Mouse (Mus musculus): ENCODE data around the gene Tprn. TPM values are rescaled to one million over a fixed set of nuclear protein-coding genes. Genes with fewer than 3 reads are reported as not detected.

Gene Tprn
- total and polyA plus RNA-seq, 3 experiments = 10.0 to 14.6 (median 13.1) TPM

GRCm38 (mm10) chr2:25292856-25293255 is 30.4 kb downstream of the Tprn start:
- DNase-seq = peak; percentile 68

- DNase-seq = no peak
Observed at GRCm38 (mm10) chr2:25293706-25294105, 31.3 kb downstream of the Tprn start.

- DNase-seq = no peak
Observed at GRCm38 (mm10) chr2:25297093-25297492, 34.7 kb downstream of the Tprn start.

- no peak for DNase-seq
Observed at GRCm38 (mm10) chr2:25298046-25298445, 35.6 kb downstream of the Tprn start.

GRCm38 (mm10) chr2:25303452-25303851 is 41.0 kb downstream of the Tprn start:
- DNase-seq = no peak

- no peak for DNase-seq
Observed at GRCm38 (mm10) chr2:25303931-25304656, 41.7 kb downstream of the Tprn start.

GRCm38 (mm10) chr2:25304657-25305541 is 42.5 kb downstream of the Tprn start:
- peak; percentile 24 for DNase-seq

- no peak for DNase-seq
Observed at GRCm38 (mm10) chr2:25305587-25306359, 43.4 kb downstream of the Tprn start.

- DNase-seq = no peak
Observed at GRCm38 (mm10) chr2:25310180-25310579, 47.8 kb downstream of the Tprn start.

GRCm38 (mm10) chr2:25310969-25311368 is 48.6 kb downstream of the Tprn start:
- DNase-seq = no peak

GRCm38 (mm10) chr2:25311491-25311891 is 49.1 kb downstream of the Tprn start:
- DNase-seq = no peak

GRCm38 (mm10) chr2:25318119-25318966 is 55.9 kb downstream of the Tprn start:
- no peak for DNase-seq

- DNase-seq = peak; percentile 65
Observed at GRCm38 (mm10) chr2:25318971-25319773, 56.8 kb downstream of the Tprn start, which contains the start of gene Grin1. Gene Grin1 (minus strand): TSS chr2:25319187.

Other genes starting within 250 kb of the Tprn start
Only the 30 nearest of the 34 such genes appear.
- gene Entpd8, start 182.3 kb upstream of the Tprn start, total RNA-seq (2021) = under 1 TPM in 1 of 2 experiments, not detected in 1; 0.40 TPM
- gene Entpd8, start 182.3 kb upstream of the Tprn start, polyA plus RNA-seq (2012; rRNA removed) = 0.08 and 0.11 TPM in 2 replicates
- not detected for gene Noxa1, start 167.5 kb upstream of the Tprn start, total RNA-seq (2021)
- not detected in 2 replicates for gene Noxa1, start 167.5 kb upstream of the Tprn start, polyA plus RNA-seq (2012; rRNA removed)
- 1 to 10 TPM; 1.9 to 3.6 TPM for gene Nrarp, start 81.9 kb upstream of the Tprn start, total RNA-seq (2021)
- 12.0 and 19.0 TPM in 2 replicates for gene Nrarp, start 81.9 kb upstream of the Tprn start, polyA plus RNA-seq (2012; rRNA removed)
- gene Tor4a, start 65.7 kb upstream of the Tprn start, total RNA-seq (2021) = 10 to 100 TPM; 21.9 to 24.2 TPM
- gene Tor4a, start 65.7 kb upstream of the Tprn start, polyA plus RNA-seq (2012; rRNA removed) = 51.3 and 60.0 TPM in 2 replicates
- 10 to 100 TPM; 36.3 to 57.4 TPM for gene Nelfb, start 51.1 kb upstream of the Tprn start, total RNA-seq (2021)
- 37.5 and 38.2 TPM in 2 replicates for gene Nelfb, start 51.1 kb upstream of the Tprn start, polyA plus RNA-seq (2012; rRNA removed)
- not detected for gene Stpg3, start 48.0 kb upstream of the Tprn start, total RNA-seq (2021)
- not detected in 2 replicates for gene Stpg3, start 48.0 kb upstream of the Tprn start, polyA plus RNA-seq (2012; rRNA removed)
- gene Fam166a, start 43.9 kb upstream of the Tprn start, total RNA-seq (2021) = not detected
- 0.15 and 0.16 TPM in 2 replicates for gene Fam166a, start 43.9 kb upstream of the Tprn start, polyA plus RNA-seq (2012; rRNA removed)
- gene Tubb4b, start 37.9 kb upstream of the Tprn start, total RNA-seq (2021) = 100 to 1,000 TPM; 303 to 312 TPM
- gene Tubb4b, start 37.9 kb upstream of the Tprn start, polyA plus RNA-seq (2012; rRNA removed) = 210 and 267 TPM in 2 replicates
- gene Slc34a3, start 28.3 kb upstream of the Tprn start, total RNA-seq (2021) = not detected
- gene Slc34a3, start 28.3 kb upstream of the Tprn start, polyA plus RNA-seq (2012; rRNA removed) = not detected in 2 replicates
- gene Rnf224, start 25.8 kb upstream of the Tprn start, total RNA-seq (2021) = not detected
- gene Rnf224, start 25.8 kb upstream of the Tprn start, polyA plus RNA-seq (2012; rRNA removed) = not detected in 2 replicates
- 1 to 10 TPM; 6.7 to 8.5 TPM for gene Rnf208, start 20.4 kb upstream of the Tprn start, total RNA-seq (2021)
- 25.8 and 36.4 TPM in 2 replicates for gene Rnf208, start 20.4 kb upstream of the Tprn start, polyA plus RNA-seq (2012; rRNA removed)
- not detected for gene Cysrt1, start 20.2 kb upstream of the Tprn start, total RNA-seq (2021)
- gene Cysrt1, start 20.2 kb upstream of the Tprn start, polyA plus RNA-seq (2012; rRNA removed) = 0.12 TPM in 1 of 2 replicates, not detected in the other
- 1 to 10 TPM; 3.1 to 3.2 TPM for gene AL732309.1, start 15.8 kb upstream of the Tprn start, total RNA-seq (2021)
- 21.7 and 22.6 TPM in 2 replicates for gene AL732309.1, start 15.8 kb upstream of the Tprn start, polyA plus RNA-seq (2012; rRNA removed)
- gene Tmem203, start 7.2 kb upstream of the Tprn start, total RNA-seq (2021) = 10 to 100 TPM; 23.9 to 32.0 TPM
- gene Tmem203, start 7.2 kb upstream of the Tprn start, polyA plus RNA-seq (2012; rRNA removed) = 114 and 116 TPM in 2 replicates
- 10 to 100 TPM; 37.6 to 46.1 TPM for gene Ssna1, start 9.8 kb downstream of the Tprn start, total RNA-seq (2021)
- 55.2 and 62.1 TPM in 2 replicates for gene Ssna1, start 9.8 kb downstream of the Tprn start, polyA plus RNA-seq (2012; rRNA removed)
- 10 to 100 TPM; 78.8 to 82.7 TPM for gene Anapc2, start 9.9 kb downstream of the Tprn start, total RNA-seq (2021)
- gene Anapc2, start 9.9 kb downstream of the Tprn start, polyA plus RNA-seq (2012; rRNA removed) = 93.1 and 110 TPM in 2 replicates
- gene Tmem210, start 25.5 kb downstream of the Tprn start, total RNA-seq (2021) = not detected
- not detected in 2 replicates for gene Tmem210, start 25.5 kb downstream of the Tprn start, polyA plus RNA-seq (2012; rRNA removed)
- gene Lrrc26, start 27.3 kb downstream of the Tprn start, total RNA-seq (2021) = not detected
- gene Lrrc26, start 27.3 kb downstream of the Tprn start, polyA plus RNA-seq (2012; rRNA removed) = not detected in 2 replicates
- 10 to 100 TPM in 1 of 2 experiments, 1 to 10 TPM in 1; 8.3 to 13.3 TPM for gene Grin1, start 56.6 kb downstream of the Tprn start, total RNA-seq (2021)
- 15.3 and 16.4 TPM in 2 replicates for gene Grin1, start 56.6 kb downstream of the Tprn start, polyA plus RNA-seq (2012; rRNA removed)
- gene Man1b1, start 69.7 kb downstream of the Tprn start, total RNA-seq (2021) = 10 to 100 TPM; 53.6 to 59.9 TPM
- gene Man1b1, start 69.7 kb downstream of the Tprn start, polyA plus RNA-seq (2012; rRNA removed) = 10.3 and 13.5 TPM in 2 replicates
- 10 to 100 TPM; 34.2 to 38.5 TPM for gene Dpp7, start 93.7 kb downstream of the Tprn start, total RNA-seq (2021)
- gene Dpp7, start 93.7 kb downstream of the Tprn start, polyA plus RNA-seq (2012; rRNA removed) = 47.1 and 55.0 TPM in 2 replicates
- 10 to 100 TPM; 15.0 to 22.7 TPM for gene Uap1l1, start 103.1 kb downstream of the Tprn start, total RNA-seq (2021)
- gene Uap1l1, start 103.1 kb downstream of the Tprn start, polyA plus RNA-seq (2012; rRNA removed) = 28.4 and 41.5 TPM in 2 replicates
- under 1 TPM in 1 of 2 experiments, not detected in 1; 0.23 TPM for gene Sapcd2, start 109.7 kb downstream of the Tprn start, total RNA-seq (2021)
- gene Sapcd2, start 109.7 kb downstream of the Tprn start, polyA plus RNA-seq (2012; rRNA removed) = 3.9 and 4.4 TPM in 2 replicates
- 1 to 10 TPM; 3.7 to 7.2 TPM for gene Entpd2, start 133.3 kb downstream of the Tprn start, total RNA-seq (2021)
- 21.1 and 24.7 TPM in 2 replicates for gene Entpd2, start 133.3 kb downstream of the Tprn start, polyA plus RNA-seq (2012; rRNA removed)
- gene Npdc1, start 136.7 kb downstream of the Tprn start, total RNA-seq (2021) = 100 to 1,000 TPM; 128 to 145 TPM
- gene Npdc1, start 136.7 kb downstream of the Tprn start, polyA plus RNA-seq (2012; rRNA removed) = 685 and 775 TPM in 2 replicates
- gene Fut7, start 160.6 kb downstream of the Tprn start, total RNA-seq (2021) = under 1 TPM in 1 of 2 experiments, not detected in 1; 0.24 TPM
- 0.10 and 0.40 TPM in 2 replicates for gene Fut7, start 160.6 kb downstream of the Tprn start, polyA plus RNA-seq (2012; rRNA removed)
- 10 to 100 TPM; 32.1 to 42.7 TPM for gene Abca2, start 166.1 kb downstream of the Tprn start, total RNA-seq (2021)
- 86.8 and 118 TPM in 2 replicates for gene Abca2, start 166.1 kb downstream of the Tprn start, polyA plus RNA-seq (2012; rRNA removed)
- under 1 TPM in 1 of 2 experiments, not detected in 1; 0.66 TPM for gene Clic3, start 194.2 kb downstream of the Tprn start, total RNA-seq (2021)
- gene Clic3, start 194.2 kb downstream of the Tprn start, polyA plus RNA-seq (2012; rRNA removed) = 1.6 and 3.4 TPM in 2 replicates
- gene Paxx, start 198.5 kb downstream of the Tprn start, total RNA-seq (2021) = 10 to 100 TPM; 33.3 to 35.2 TPM
- 85.9 and 124 TPM in 2 replicates for gene Paxx, start 198.5 kb downstream of the Tprn start, polyA plus RNA-seq (2012; rRNA removed)
- 1 to 10 TPM; 2.5 to 2.7 TPM for gene Ptgds, start 207.4 kb downstream of the Tprn start, total RNA-seq (2021)
- 4.9 and 5.6 TPM in 2 replicates for gene Ptgds, start 207.4 kb downstream of the Tprn start, polyA plus RNA-seq (2012; rRNA removed)